Mouse (Mus musculus) 3134 (cell line): Measurements from ENCODE around the gene Ralgapa2.
"Not testable (repeated sequence)": the region's sequence is repeated elsewhere in the genome, so short reads cannot be mapped to it uniquely, and the experiment has no call there.

Source experiments
- DNase-seq: peaks from one replicate; pipeline ENCODE4 v3.0.0-alpha.2; 2011; ENCODE audit warnings: low spot score; ENCODE audit not compliant: insufficient read length; ENCODE audit errors: extremely low read depth

Gene Ralgapa2

DNA sequence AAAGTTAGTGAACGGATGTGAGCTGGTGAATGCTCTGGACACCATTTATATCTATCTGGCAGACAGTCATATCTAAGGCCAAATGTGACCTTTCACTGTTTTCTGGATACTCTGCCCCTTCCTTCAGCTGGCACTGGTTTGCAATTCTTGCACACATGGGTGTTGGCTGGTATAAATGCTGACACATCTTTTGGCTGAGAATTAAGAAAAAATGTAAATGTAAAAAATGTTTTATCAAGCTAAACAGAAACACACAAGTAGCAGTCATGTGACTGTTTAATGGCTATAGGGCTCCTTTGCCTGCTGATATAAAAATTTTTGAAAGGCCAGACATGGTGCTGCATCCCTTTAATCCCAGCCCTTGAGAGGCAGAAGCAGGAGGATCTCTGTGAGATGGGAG is 13.0 kb downstream of the Ralgapa2 start:
- no peak for DNase-seq

DNA sequence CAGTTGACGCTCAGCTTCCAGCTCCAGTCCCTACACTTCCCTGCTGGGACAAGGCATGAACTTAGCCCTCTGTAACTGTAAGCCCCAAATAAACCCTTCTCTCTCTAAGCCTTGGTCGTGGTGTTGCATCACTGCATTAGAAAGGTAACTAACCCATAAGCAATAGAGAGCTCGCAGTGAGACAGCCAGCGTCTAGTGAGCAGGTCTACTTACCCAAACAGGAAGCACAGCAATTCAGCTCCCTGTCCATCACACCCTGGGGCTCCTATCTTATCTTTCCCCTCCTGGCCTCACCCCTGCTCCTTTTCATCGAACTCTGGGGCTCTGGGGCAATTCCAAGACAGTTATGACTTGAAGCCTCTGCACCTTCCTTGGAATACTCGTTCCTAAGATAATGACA is 13.8 kb downstream of the Ralgapa2 start:
- no peak for DNase-seq

- DNase-seq = no peak
Measured at GRCm38 (mm10) chr2:146496995-146497394, 15.1 kb downstream of the Ralgapa2 start.

DNA sequence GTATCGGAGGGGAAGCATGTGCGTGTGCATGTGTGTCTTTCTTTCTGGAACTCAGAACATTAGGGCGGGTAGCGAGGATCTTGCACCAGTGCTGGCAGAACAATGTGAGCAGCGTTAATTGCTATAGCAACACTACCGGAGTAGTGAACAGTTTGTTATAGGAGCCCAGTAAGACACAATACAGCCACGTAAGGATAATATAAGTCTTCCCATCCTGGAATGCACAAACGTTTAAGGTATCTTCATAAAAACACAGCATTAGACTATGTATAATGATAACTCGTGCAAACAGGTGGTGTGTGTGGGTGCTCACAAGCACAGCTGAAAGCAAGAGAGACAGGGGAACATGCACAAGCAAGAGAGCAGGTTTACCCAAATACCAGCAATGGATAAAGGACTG is 16.4 kb downstream of the Ralgapa2 start:
- no peak for DNase-seq

DNA sequence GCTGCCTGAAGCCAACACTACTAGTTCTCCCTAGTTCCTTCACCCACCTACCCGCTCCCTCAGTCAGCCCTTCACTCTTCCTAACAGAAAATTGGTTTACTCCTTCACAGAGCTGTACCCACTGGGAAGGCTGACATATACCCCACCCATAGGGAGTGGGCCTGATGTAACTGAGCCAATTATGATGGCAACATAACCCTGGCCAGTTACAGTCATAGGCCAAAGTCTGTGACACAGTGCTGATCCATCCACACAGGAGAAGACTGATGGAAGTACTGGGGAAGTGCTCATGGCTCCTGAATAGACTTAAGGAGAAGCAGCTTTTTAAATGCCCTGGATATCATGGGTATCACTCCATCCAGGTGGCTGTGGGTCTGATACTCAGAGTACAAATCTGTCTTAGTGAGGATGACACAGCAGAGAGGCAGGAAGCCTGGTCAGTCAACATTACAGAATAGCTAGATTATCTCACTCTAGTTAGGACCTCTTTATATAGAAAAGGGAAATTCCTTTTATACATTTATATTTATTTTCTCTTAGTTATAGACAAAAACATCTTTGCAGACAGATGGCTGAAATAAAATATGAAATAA is 18.7 kb downstream of the Ralgapa2 start:
- no peak for DNase-seq

- no peak for DNase-seq
Measured at GRCm38 (mm10) chr2:146491830-146492610, 20.1 kb downstream of the Ralgapa2 start.

GRCm38 (mm10) chr2:146490926-146491325 is 21.2 kb downstream of the Ralgapa2 start:
- DNase-seq = no peak

GRCm38 (mm10) chr2:146488291-146488690 is 23.9 kb downstream of the Ralgapa2 start:
- DNase-seq = no peak

DNA sequence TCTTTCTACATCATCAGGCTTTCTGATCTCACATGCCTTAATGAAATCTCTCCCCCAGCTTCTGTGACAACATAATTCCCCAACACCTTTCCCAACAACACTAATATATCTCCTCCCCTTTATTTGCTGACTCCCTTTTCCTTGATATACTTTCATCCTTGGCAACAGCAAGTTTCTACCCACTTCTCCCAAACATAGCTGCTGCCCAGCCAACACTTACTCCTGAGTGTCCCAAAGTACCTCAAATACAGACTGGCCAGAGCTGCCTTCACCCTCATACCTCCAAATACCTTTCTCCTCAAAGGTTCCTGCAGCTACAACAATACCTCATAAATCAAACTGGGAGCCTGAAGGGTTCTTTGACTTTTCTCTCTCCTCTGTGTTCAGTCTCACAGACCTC is 29.3 kb downstream of the Ralgapa2 start:
- DNase-seq = no peak

DNA sequence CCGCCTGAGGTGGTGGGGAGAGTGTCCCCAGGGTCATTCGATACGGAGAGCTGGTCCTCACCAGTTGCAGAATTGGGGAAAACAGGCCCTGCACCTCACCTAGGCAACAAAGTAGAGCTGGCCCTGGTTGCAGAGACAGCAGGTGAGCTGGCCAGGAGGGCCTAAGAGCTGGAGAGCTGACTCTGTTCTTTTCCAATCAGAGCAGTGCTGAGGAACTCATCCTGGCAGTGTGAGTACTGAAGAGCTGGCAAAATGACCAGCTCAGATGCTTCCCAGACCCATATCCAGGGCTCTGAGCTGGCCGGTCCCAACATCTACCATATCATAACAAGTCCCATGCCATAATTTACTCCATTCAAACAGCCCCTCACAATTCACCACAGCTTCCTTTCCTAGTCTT is 34.7 kb downstream of the Ralgapa2 start:
- no peak for DNase-seq

GRCm38 (mm10) chr2:146476428-146476972 is 35.6 kb downstream of the Ralgapa2 start:
- no peak for DNase-seq

- DNase-seq = no peak
Measured at GRCm38 (mm10) chr2:146476001-146476400, 36.1 kb downstream of the Ralgapa2 start.

DNA sequence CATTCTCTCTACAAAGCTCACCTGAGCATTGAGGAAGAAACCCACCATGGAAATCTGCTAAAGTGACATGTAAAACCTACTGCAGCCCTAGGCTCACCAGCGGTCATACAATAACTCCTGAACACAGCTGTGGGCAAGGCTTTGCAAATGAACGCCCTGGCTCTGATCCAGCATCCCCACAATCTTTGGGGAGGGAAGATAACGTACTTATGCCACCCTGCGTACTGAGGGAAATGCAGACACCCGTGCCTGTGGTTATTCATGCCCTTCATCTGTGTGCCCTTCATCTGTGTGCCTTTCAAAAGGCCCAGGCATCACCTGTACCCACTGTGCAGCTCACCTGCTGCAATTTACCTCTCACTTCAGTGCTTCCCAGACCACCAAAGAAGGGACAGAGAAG is 41.2 kb downstream of the Ralgapa2 start:
- no peak for DNase-seq

DNA sequence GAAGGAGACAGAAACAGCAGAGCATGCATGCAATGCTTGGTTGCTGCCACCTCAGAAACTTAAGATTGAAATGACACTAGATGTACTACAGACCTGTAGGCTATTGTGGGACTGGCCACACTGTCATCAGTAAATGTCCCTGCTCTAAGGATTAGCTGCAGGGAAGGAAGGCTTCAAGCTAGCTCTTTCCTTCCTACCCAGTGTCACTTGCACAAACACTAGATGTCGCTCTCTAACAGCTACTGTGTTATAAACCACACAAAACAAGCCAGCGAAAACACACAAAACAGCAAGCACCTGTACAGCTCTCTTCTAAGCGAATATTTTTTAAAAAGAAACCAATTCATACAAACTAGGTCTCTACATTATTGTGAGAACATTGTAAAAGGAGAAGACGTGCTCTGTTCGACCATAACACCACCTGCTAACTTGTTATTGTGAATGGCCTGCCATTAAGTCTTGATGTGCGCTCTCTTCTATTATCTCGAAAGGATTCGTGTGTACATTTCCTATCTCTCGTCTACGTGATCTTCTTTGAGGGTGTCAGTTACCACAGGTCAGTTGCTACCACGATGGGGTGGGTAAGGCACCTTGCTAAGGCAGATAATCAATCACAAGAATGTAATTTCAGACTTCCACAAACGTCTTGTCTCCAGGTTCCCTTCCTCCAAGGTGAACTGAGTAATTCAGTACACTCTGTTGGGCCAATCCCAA is 42.3 kb downstream of the Ralgapa2 start:
- no peak for DNase-seq

DNA sequence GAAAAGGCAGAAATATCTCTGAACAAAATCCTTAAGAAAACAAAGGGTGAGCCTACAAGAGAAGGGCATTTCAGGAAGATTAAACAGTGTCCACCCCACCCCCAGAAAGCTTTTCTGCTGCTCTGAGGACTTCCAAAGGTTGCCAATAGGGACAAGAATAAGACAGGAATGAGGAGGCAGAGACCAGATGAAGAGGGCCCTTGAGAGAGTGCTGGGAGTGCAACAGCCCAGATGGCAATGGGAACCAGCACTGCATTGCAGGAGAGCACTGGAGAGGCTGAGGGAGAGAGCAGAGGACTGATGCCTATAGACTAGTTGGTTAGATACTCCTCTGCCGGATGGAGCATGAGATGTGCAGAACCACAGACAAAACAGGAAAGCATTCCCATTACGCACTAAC is 43.2 kb downstream of the Ralgapa2 start:
- no peak for DNase-seq

DNA sequence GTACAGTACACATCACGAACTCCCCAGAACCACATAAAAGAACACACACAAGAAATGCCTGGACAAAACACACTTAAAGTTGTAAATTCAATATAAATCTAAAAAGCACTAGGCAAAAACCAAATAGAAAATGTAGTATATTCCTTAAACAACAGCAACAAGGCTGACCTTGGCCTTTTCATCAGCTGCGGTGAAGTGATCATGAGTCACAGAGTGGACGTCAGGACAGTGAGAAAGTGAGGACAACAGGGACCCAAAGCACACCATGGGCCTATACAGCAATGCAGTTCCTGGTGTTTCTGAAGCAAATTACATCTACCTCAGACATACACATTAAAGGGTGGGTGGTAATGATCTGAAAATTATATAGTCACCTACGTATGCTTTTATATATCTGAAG is 44.1 kb downstream of the Ralgapa2 start:
- no peak for DNase-seq

DNA sequence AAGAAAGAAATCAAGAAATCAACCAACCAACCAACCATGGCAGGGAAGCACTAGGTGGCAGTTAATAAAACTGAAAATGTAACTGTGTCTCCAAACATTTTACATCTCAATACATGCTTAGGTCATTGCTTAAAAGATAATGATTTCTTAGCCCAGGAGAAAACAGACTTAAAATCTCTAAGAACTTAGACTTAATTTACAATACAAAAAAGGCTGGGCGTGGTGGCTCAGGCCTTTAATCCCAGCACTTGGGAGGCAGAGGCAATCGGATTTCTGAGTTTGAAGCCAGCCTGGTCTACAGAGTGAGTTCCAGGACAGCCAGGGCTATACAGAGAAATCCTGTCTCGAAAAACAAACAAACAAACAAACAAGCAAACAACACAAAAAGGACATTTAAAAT is 45.3 kb downstream of the Ralgapa2 start:
- not testable (repeated sequence) for DNase-seq

DNA sequence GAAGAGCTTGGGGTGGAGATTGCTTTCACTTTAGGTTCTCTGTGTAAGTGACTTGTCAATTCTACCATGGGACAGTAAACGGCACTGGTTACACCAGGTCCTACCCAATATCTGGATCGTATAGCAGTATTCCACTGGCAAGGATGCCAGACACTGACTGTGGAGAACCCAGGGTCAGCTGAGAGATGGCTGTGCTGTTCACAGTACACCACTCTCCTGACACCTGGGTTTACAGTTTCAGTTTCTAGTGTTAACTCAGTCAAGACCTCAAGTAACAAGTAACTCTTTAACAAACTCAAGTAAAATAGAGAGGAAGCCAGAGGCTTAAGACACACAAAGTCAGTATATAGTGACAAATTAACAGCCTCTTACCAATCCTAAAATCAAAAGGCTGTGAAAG is 54.6 kb downstream of the Ralgapa2 start:
- no peak for DNase-seq

- DNase-seq = no peak
Measured at GRCm38 (mm10) chr2:146456612-146457011, 55.5 kb downstream of the Ralgapa2 start.

- DNase-seq = no peak
Measured at GRCm38 (mm10) chr2:146456062-146456461, 56.1 kb downstream of the Ralgapa2 start.

DNA sequence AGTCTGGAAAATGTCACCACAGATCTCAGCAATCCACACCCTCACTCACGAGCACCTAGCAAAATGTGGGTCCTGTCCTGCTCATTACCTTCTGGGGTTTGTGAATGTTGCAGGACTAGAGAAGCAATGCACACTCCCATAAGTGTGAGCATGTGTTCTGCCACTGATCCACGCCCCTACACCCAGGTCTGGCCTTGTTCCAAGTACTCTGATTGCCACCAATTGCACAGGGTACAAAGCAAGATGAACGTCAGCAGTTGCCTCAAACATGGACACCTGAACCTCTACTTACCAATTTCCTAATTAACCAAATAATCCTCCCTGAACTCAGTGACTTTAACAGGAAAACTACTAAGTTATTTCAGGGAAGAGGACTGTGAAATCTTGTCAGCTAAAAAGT is 68.1 kb downstream of the Ralgapa2 start:
- DNase-seq = no peak
